Mouse (Mus musculus): ENCODE data around the gene Tbkbp1. TPM values are rescaled to one million over a fixed set of nuclear protein-coding genes. Genes with fewer than 3 reads are reported as not detected.

Tbkbp1 gene
- total and polyA plus RNA-seq, 3 experiments: 0.05 to 0.29 TPM; not detected in 1

GRCm38 (mm10) chr11:97138554-97139226 is 12.6 kb downstream of the Tbkbp1 start:
- Histone ChIP-seq H3K27me3 (ENCODE audit: insufficient read depth, low read length) (peaks cover 92% of the 10 kb centered on the region), H3K36me3 (replicated peaks) (no peaks in the 10 kb centered on the region), H3K4me3 (ENCODE audit: low read depth, low read length) (no peak overlapping the region), H3K9me3 (replicated peaks) (no peaks in the 10 kb centered on the region), H3K4me1 (ENCODE audit: insufficient read depth, low read depth, low read length) (peaks cover 32% of the 10 kb centered on the region)
- DNase-seq (ENCODE audit: low spot score) (no peak), ATAC-seq (ENCODE audit: extremely low read depth, insufficient number of reproducible peaks, low FRiP score, poor library complexity, severe bottlenecking) (no peak)
- TF ChIP-seq GATA1 (IDR thresholded peaks at IDR 0.05; ENCODE audit: borderline replicate concordance, low read length) (no peak), TAL1 (conservative IDR thresholded peaks at IDR 0.05; ENCODE audit: low read depth, low read length) (no peak), GATA2 (IDR thresholded peaks at IDR 0.05; ENCODE audit: borderline replicate concordance, low read depth, low read length) (no peak), POLR2AphosphoS5 (IDR thresholded peaks at IDR 0.05; ENCODE audit: insufficient replicate concordance, low read depth, low read length) (no peak), CTCF (IDR thresholded peaks at IDR 0.05; ENCODE audit: low read depth, low read length) (no peak)

- TF ChIP-seq GATA2 (IDR thresholded peaks at IDR 0.05; ENCODE audit: borderline replicate concordance, low read depth, low read length): no peak
- H3K36me3 ChIP-seq (replicated peaks): no peaks in the 10 kb centered on the region
- no peak for DNase-seq (ENCODE audit: low spot score)
- no peaks in the 10 kb centered on the region for H3K9me3 ChIP-seq (replicated peaks)
- peaks cover 96% of the 10 kb centered on the region for H3K27me3 ChIP-seq (ENCODE audit: insufficient read depth, low read length)
- ATAC-seq (ENCODE audit: extremely low read depth, insufficient number of reproducible peaks, low FRiP score, poor library complexity, severe bottlenecking): no peak
- peaks cover 28% of the 10 kb centered on the region for H3K4me1 ChIP-seq (ENCODE audit: insufficient read depth, low read depth, low read length)
- no peak overlapping the region; the same call in 1 of the 2 replicates for H3K4me3 ChIP-seq (ENCODE audit: low read depth, low read length)
These were observed 18.0 kb downstream of the Tbkbp1 start for GRCm38 (mm10) chr11:97133270-97133669.

GRCm38 (mm10) chr11:97132185-97132584 is 19.1 kb downstream of the Tbkbp1 start:
- no peak for DNase-seq (ENCODE audit: low spot score)
- H3K4me1 ChIP-seq (ENCODE audit: insufficient read depth, low read depth, low read length): peaks cover 17% of the 10 kb centered on the region
- TF ChIP-seq CTCF (IDR thresholded peaks at IDR 0.05; ENCODE audit: low read depth, low read length): no peak
- TF ChIP-seq POLR2AphosphoS5 (IDR thresholded peaks at IDR 0.05; ENCODE audit: insufficient replicate concordance, low read depth, low read length): no peak
- no peak for TF ChIP-seq GATA2 (IDR thresholded peaks at IDR 0.05; ENCODE audit: borderline replicate concordance, low read depth, low read length)
- no peak for TF ChIP-seq GATA1 (IDR thresholded peaks at IDR 0.05; ENCODE audit: borderline replicate concordance, low read length)
- no peak for TF ChIP-seq TAL1 (conservative IDR thresholded peaks at IDR 0.05; ENCODE audit: low read depth, low read length)

GRCm38 (mm10) chr11:97131683-97132082 is 19.6 kb downstream of the Tbkbp1 start:
- ATAC-seq (ENCODE audit: extremely low read depth, insufficient number of reproducible peaks, low FRiP score, poor library complexity, severe bottlenecking) (no peak), DNase-seq (ENCODE audit: low spot score) (no peak)
- Histone ChIP-seq H3K36me3 (replicated peaks) (no peaks in the 10 kb centered on the region), H3K4me3 (ENCODE audit: low read depth, low read length) (no peak overlapping the region), H3K9me3 (replicated peaks) (no peaks in the 10 kb centered on the region), H3K27me3 (ENCODE audit: insufficient read depth, low read length) (peaks cover 96% of the 10 kb centered on the region), H3K4me1 (ENCODE audit: insufficient read depth, low read depth, low read length) (peaks cover 14% of the 10 kb centered on the region)
- TF ChIP-seq GATA1 (IDR thresholded peaks at IDR 0.05; ENCODE audit: borderline replicate concordance, low read length): no peak
- no peak for TF ChIP-seq POLR2AphosphoS5 (IDR thresholded peaks at IDR 0.05; ENCODE audit: insufficient replicate concordance, low read depth, low read length)
- TF ChIP-seq CTCF (IDR thresholded peaks at IDR 0.05; ENCODE audit: low read depth, low read length): no peak
- no peak for TF ChIP-seq TAL1 (conservative IDR thresholded peaks at IDR 0.05; ENCODE audit: low read depth, low read length)
- no peak for TF ChIP-seq GATA2 (IDR thresholded peaks at IDR 0.05; ENCODE audit: borderline replicate concordance, low read depth, low read length)

More at GRCm38 (mm10) chr11:97132185-97132584, 19.1 kb downstream of the Tbkbp1 start:
- ATAC-seq (ENCODE audit: extremely low read depth, insufficient number of reproducible peaks, low FRiP score, poor library complexity, severe bottlenecking): no peak
- Histone ChIP-seq H3K4me3 (ENCODE audit: low read depth, low read length) (no peak overlapping the region), H3K36me3 (replicated peaks) (no peaks in the 10 kb centered on the region), H3K27me3 (ENCODE audit: insufficient read depth, low read length) (peaks cover 96% of the 10 kb centered on the region), H3K9me3 (replicated peaks) (no peaks in the 10 kb centered on the region)

GRCm38 (mm10) chr11:97130318-97130717 is 21.0 kb downstream of the Tbkbp1 start:
- TF ChIP-seq GATA1 (IDR thresholded peaks at IDR 0.05; ENCODE audit: borderline replicate concordance, low read length): no peak
- no peak for TF ChIP-seq POLR2AphosphoS5 (IDR thresholded peaks at IDR 0.05; ENCODE audit: insufficient replicate concordance, low read depth, low read length)
- no peak for TF ChIP-seq TAL1 (conservative IDR thresholded peaks at IDR 0.05; ENCODE audit: low read depth, low read length)
- no peak for TF ChIP-seq GATA2 (IDR thresholded peaks at IDR 0.05; ENCODE audit: borderline replicate concordance, low read depth, low read length)
- TF ChIP-seq CTCF (IDR thresholded peaks at IDR 0.05; ENCODE audit: low read depth, low read length): no peak
- ATAC-seq (ENCODE audit: extremely low read depth, insufficient number of reproducible peaks, low FRiP score, poor library complexity, severe bottlenecking) (no peak), DNase-seq (ENCODE audit: low spot score) (no peak)
- H3K36me3 ChIP-seq (replicated peaks): no peaks in the 10 kb centered on the region
- peaks cover 14% of the 10 kb centered on the region for H3K4me1 ChIP-seq (ENCODE audit: insufficient read depth, low read depth, low read length)
- no peaks in the 10 kb centered on the region for H3K9me3 ChIP-seq (replicated peaks)
- no peak overlapping the region for H3K4me3 ChIP-seq (ENCODE audit: low read depth, low read length)
- peaks cover 96% of the 10 kb centered on the region for H3K27me3 ChIP-seq (ENCODE audit: insufficient read depth, low read length)

- H3K4me1 ChIP-seq (ENCODE audit: insufficient read depth, low read depth, low read length): peaks cover 17% of the 10 kb centered on the region
- H3K9me3 ChIP-seq (replicated peaks): no peaks in the 10 kb centered on the region
- no peak for TF ChIP-seq CTCF (IDR thresholded peaks at IDR 0.05; ENCODE audit: low read depth, low read length)
- TF ChIP-seq GATA1 (IDR thresholded peaks at IDR 0.05; ENCODE audit: borderline replicate concordance, low read length): no peak
- no peak for TF ChIP-seq GATA2 (IDR thresholded peaks at IDR 0.05; ENCODE audit: borderline replicate concordance, low read depth, low read length)
- TF ChIP-seq TAL1 (conservative IDR thresholded peaks at IDR 0.05; ENCODE audit: low read depth, low read length): no peak
- TF ChIP-seq POLR2AphosphoS5 (IDR thresholded peaks at IDR 0.05; ENCODE audit: insufficient replicate concordance, low read depth, low read length): no peak
- ATAC-seq (ENCODE audit: extremely low read depth, insufficient number of reproducible peaks, low FRiP score, poor library complexity, severe bottlenecking) (no peak), DNase-seq (ENCODE audit: low spot score) (no peak)
- no peaks in the 10 kb centered on the region for H3K36me3 ChIP-seq (replicated peaks)
- no peak overlapping the region for H3K4me3 ChIP-seq (ENCODE audit: low read depth, low read length)
- H3K27me3 ChIP-seq (ENCODE audit: insufficient read depth, low read length): peaks cover 96% of the 10 kb centered on the region
These were observed 22.3 kb downstream of the Tbkbp1 start for GRCm38 (mm10) chr11:97128956-97129355.

Data from G1E (cell line).